ENCODE assay signal across 8 mouse cellular contexts in genomic region chr6:106768640-106769289, GRCm38 (mm10). TPM values are rescaled to one million over a fixed set of nuclear protein-coding genes. Genes with fewer than 3 reads are reported as not detected.
DNase-seq lines count a peak whose midpoint lies in the region; ATAC-seq and TF ChIP-seq lines count a peak whose summit lies in the region.

Gene Trnt1 (plus strand): TSS chr6:106769120.

- H3K4me1 ChIP-seq in embryonic facial prominence, embryonic 14.5 days (ENCODE audit: control insufficient read depth, insufficient read depth, low read length), result peaks cover 9% of the 10 kb centered on the region; the same call in 1 of the 2 replicates
- peaks cover 5% of the 10 kb centered on the region for H3K4me1 ChIP-seq in heart, adult 2 months (ENCODE audit: control insufficient read depth, insufficient read depth, low read length)
- peaks cover 11% of the 10 kb centered on the region for H3K4me1 ChIP-seq in limb, embryonic 13.5 days
- H3K4me1 ChIP-seq in midbrain, embryonic 16.5 days (ENCODE audit: control insufficient read depth, insufficient read depth, low read length), result peaks cover 16% of the 10 kb centered on the region

- TF ChIP-seq EP300 in heart, adult 2 months (IDR thresholded peaks at IDR 0.05; ENCODE audit: insufficient read depth, low read depth, low read length), result peak; percentile 63; the same call in 1 of the 2 replicates

- intact Hi-C loops in heart, adult 2 months (cut with DNase I), result loop anchor here (1.0 kb wide), 1 partner anchor 32 kb away; the partner anchor contains the start of gene Crbn

- peak within 1 kb of the TSS; percentile 10; the same call in 1 of the 2 replicates for H3K27ac ChIP-seq in embryonic facial prominence, embryonic 14.5 days (replicated peaks; ENCODE audit: low read depth, low read length)
- H3K27ac ChIP-seq in heart, adult 2 months, result peak within 1 kb of the TSS; percentile 86
- no peak within 1 kb of the TSS; the same call in 1 of the 2 replicates for H3K27ac ChIP-seq in limb, embryonic 13.5 days
- peak within 1 kb of the TSS; percentile 58; the same call in 1 of the 2 replicates for H3K27ac ChIP-seq in midbrain, embryonic 16.5 days (ENCODE audit: low read length)

- peaks cover 2% of the 10 kb centered on the region; the same call in 1 of the 2 replicates for H3K79me2 ChIP-seq in heart, adult 2 months (replicated peaks; ENCODE audit: control insufficient read depth, insufficient read depth, low read length)

- no peaks in the 10 kb centered on the region for H3K9me3 ChIP-seq in embryonic facial prominence, embryonic 14.5 days (ENCODE audit: control insufficient read depth, low read length)
- no peaks in the 10 kb centered on the region for H3K9me3 ChIP-seq in limb, embryonic 13.5 days
- H3K9me3 ChIP-seq in midbrain, embryonic 16.5 days (replicated peaks; ENCODE audit: control insufficient read depth, low read length, poor library complexity, severe bottlenecking), result no peaks in the 10 kb centered on the region

- TF ChIP-seq POLR2A in heart, adult 2 months (IDR thresholded peaks at IDR 0.05; ENCODE audit: insufficient read depth, low read depth, low read length), result peak; percentile 86

- no peak for TF ChIP-seq CTCF in heart, adult 2 months (IDR thresholded peaks at IDR 0.05)

- WGBS in embryonic facial prominence, embryonic 14.5 days, result 12% methylated on average over 22 of the region's 35 CpGs
- WGBS in heart, adult 2 months, result 7% methylated on average over 35 of the region's 35 CpGs
- WGBS in limb, embryonic 13.5 days, result 9% methylated on average over 35 of the region's 35 CpGs
- WGBS in midbrain, embryonic 16.5 days, result 8% methylated on average over 35 of the region's 35 CpGs

- H3K9ac ChIP-seq in embryonic facial prominence, embryonic 14.5 days (ENCODE audit: low read depth, low read length), result peak within 1 kb of the TSS; percentile 74
- H3K9ac ChIP-seq in heart, adult 2 months (ENCODE audit: low read depth, low read length), result peak within 1 kb of the TSS; percentile 78
- peak within 1 kb of the TSS; percentile 76 for H3K9ac ChIP-seq in limb, embryonic 13.5 days
- peak within 1 kb of the TSS; percentile 71 for H3K9ac ChIP-seq in midbrain, embryonic 16.5 days (ENCODE audit: low read depth, low read length)

- ATAC-seq in embryonic facial prominence, embryonic 14.5 days (ENCODE audit: low read depth), result peak; percentile 99
- peak; percentile 99 for ATAC-seq in limb, embryonic 13.5 days (ENCODE audit: low FRiP score, low read depth)
- peak; percentile 100 for ATAC-seq in midbrain, embryonic 16.5 days

- H3K36me3 ChIP-seq in embryonic facial prominence, embryonic 14.5 days (ENCODE audit: control insufficient read depth, insufficient read depth, low read length), result peaks cover 26% of the 10 kb centered on the region
- H3K36me3 ChIP-seq in heart, adult 2 months (ENCODE audit: control insufficient read depth, insufficient read depth, low read length), result peaks cover 4% of the 10 kb centered on the region
- H3K36me3 ChIP-seq in limb, embryonic 13.5 days, result peaks cover 21% of the 10 kb centered on the region
- peaks cover 6% of the 10 kb centered on the region for H3K36me3 ChIP-seq in midbrain, embryonic 16.5 days (ENCODE audit: control insufficient read depth, insufficient read depth, low read length)

- peak; percentile 99 for DNase-seq in 3T3-L1 (ENCODE audit: low read depth, low spot score)
- peak; percentile 89 to 94 for DNase-seq in adrenal gland, postnatal 4 days (ENCODE audit: low spot score in 2 of 2)
- peak; percentile 99 for DNase-seq in embryonic facial prominence, embryonic 14.5 days (ENCODE audit: low spot score)
- DNase-seq in heart, adult 2 months, result peak; percentile 98
- DNase-seq in kidney, adult 8-10 months, result peak; percentile 98 to 99
- peak; percentile 93 to 99 for DNase-seq in spleen, postnatal 10 days (ENCODE audit: low spot score in 2 of 2)

- peak within 1 kb of the TSS; percentile 75 for H3K4me3 ChIP-seq in embryonic facial prominence, embryonic 14.5 days (ENCODE audit: low read depth, low read length)
- H3K4me3 ChIP-seq in heart, adult 2 months, result peak within 1 kb of the TSS; percentile 77
- H3K4me3 ChIP-seq in limb, embryonic 13.5 days, result peak within 1 kb of the TSS; percentile 86
- H3K4me3 ChIP-seq in midbrain, embryonic 16.5 days (ENCODE audit: low read depth, low read length), result peak within 1 kb of the TSS; percentile 93

- H3K4me2 ChIP-seq in embryonic facial prominence, embryonic 14.5 days (ENCODE audit: low read depth, low read length), result peak within 1 kb of the TSS; percentile 85
- peak within 1 kb of the TSS; percentile 97 for H3K4me2 ChIP-seq in limb, embryonic 13.5 days (replicated peaks)
- peak within 1 kb of the TSS; percentile 99 for H3K4me2 ChIP-seq in midbrain, embryonic 16.5 days (ENCODE audit: low read length)

- H3K27me3 ChIP-seq in embryonic facial prominence, embryonic 14.5 days (replicated peaks; ENCODE audit: control insufficient read depth, insufficient read depth, low read length), result no peaks in the 10 kb centered on the region
- H3K27me3 ChIP-seq in heart, adult 2 months (ENCODE audit: control insufficient read depth, insufficient read depth, low read length), result no peaks in the 10 kb centered on the region
- peaks cover 2% of the 10 kb centered on the region; the same call in 1 of the 2 replicates for H3K27me3 ChIP-seq in limb, embryonic 13.5 days
- H3K27me3 ChIP-seq in midbrain, embryonic 16.5 days (ENCODE audit: control insufficient read depth, insufficient read depth, low read depth, low read length), result no peaks in the 10 kb centered on the region

RNA-seq across cellular contexts. Expression of gene Trnt1, which starts in this region (rescaled TPM):
- 10 to 100 TPM; 65.1 to 67.3 TPM for total RNA-seq in adrenal gland, postnatal 4 days (2021)
- 58.7 and 65.7 TPM in 2 replicates for polyA plus RNA-seq in embryonic facial prominence, embryonic 14.5 days (2014; fragmentation: Nextera tagmentation; extraction: Ambion mirVana)
- total RNA-seq in heart, adult 2 months (2021), result 10 to 100 TPM; 30.5 to 33.2 TPM
- polyA plus RNA-seq in heart, adult 2 months (2012; rRNA removed), result 6.0 and 13.0 TPM in 2 replicates
- 63.7 and 66.9 TPM in 2 replicates for polyA plus RNA-seq in limb, embryonic 13.5 days (2015; fragmentation: Nextera tagmentation; extraction: Ambion mirVana)
- 61.2 and 68.3 TPM in 2 replicates for polyA plus RNA-seq in midbrain, embryonic 16.5 days (2015; fragmentation: Nextera tagmentation; extraction: Ambion mirVana)
